Mouse (Mus musculus) adrenal gland, adult 8-10 months (tissue): ENCODE data around the gene Nbeal2. TPM values are rescaled to one million over a fixed set of nuclear protein-coding genes. Genes with fewer than 3 reads are reported as not detected.

Source experiments
- DNase-seq: peaks from one replicate; pipeline ENCODE4 v3.0.0; 2022
- total RNA-seq, 4 experiments: library from RNA; stranded (reverse); gene quantifications; 2 replicates each; pipeline ENCODE4 v1.2.4; 2022

Nbeal2 gene
- total RNA-seq, 4 experiments from 2014 or later: 7.7 to 18.1 (median 13.1) TPM

DNA sequence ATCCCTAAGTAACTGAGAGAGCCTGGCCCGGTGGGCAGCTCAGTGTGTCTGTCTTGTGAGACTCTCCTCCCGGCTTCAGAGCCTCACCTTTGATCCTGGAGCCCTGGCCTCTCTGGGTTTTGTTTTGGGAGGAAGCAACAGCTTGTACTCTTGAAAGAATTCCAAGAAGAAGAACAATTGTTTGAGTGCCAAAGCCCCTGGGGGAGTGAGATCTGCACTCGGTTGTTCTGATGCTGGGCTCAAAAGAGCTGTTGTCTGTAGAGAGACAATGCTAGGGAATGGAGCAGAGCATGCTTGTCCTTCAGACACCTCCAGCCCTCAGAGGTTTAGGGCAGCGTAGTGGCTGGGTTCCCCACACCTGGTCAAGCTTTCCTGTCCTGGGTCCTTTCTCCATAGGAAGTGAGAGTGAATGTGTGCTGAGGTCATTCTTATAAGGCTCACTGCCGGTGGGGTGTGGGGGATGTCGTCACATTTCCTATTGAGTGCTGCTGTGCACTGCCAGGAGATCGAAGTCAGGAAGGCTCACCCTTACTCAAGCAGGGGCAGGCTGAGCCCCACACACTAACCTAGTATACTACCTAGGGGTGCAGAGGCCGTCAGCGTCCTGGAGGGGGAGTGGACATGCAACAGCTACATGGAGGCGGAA lies 19.3 kb upstream of the Nbeal2 start:
- DNase-seq: no peak

DNA sequence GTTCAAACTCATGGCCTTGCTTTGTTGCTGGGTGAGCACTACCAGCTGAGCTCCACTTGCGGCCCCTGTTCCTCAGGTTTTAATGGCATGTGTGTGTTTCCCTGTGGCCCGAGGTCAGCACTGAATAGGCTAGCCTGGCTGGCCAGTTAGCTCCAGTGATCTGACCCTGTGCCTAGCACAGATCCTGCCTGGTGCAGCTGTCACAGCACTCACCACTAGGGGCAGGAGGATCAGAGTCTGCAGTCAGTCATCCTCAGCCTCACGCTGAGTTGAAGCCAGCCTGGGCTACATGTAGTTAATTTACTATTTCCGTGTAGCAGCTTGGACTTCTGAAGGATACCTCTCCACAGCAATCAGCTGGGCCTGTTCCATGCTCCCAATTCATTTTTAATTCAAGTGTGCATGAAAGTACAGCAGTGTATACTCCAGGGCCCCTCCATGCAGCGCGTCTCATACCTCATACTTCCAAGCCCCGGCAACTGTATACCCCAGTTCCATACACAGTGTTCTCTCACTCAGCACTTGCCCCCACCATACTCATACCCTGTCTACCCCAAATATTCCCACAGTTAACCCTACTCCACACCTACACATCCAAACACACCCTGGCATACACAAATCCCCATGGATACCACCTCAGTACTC lies 18.6 kb upstream of the Nbeal2 start:
- no peak for DNase-seq

DNA sequence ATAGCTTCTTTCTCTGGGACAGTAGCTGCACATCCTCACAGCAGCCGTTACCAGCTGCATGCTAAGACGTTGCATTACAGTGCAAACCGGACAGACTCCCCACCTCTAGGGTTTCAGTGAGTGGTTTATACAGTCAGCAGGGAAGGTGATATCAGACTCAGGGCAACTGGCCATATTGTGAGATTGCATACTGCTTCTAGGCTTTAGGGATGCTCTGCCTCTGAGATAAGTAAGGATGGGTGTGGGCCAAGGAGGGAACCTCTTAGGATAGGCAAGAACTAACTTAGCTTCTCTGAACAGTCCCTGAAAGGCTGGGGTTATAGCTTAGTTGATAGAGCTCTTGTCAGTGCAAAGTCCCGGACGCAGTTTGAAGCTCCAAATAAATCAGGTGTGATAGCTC lies 15.8 kb upstream of the Nbeal2 start:
- no peak for DNase-seq

DNA sequence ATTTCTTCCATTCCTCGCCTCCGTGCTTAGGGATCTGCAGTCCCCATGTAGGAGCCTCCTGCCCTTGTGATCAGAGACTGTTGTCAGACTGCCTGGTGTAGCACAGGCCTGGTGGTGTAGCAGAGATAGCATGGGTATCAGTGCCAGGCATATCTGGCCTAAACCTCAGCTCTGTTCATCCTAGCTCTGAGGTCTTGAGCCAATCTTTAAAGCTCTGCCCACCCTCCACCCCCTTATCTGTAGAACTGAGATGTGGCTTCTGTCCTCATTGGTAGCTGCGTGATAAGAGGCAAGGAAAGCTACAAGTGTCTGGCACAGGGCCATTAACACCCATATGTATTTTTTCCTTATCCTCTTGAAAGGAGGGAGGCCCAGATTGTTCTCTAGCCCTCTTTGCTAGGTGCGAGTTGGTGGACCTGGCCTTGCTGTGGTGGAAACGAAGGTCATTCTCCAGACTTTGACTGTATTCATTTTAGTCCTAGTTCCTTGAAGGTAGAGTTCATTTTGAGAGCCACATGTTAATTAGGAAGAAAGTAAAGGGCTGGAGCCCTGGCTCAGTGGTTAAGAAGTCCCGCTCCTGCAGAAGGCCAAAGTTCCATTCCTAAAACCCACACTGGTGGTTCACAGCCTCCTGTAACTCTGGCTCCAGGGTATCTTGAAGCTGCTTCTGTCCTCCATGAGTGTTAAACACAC lies 14.8 kb upstream of the Nbeal2 start:
- DNase-seq: no peak

DNA sequence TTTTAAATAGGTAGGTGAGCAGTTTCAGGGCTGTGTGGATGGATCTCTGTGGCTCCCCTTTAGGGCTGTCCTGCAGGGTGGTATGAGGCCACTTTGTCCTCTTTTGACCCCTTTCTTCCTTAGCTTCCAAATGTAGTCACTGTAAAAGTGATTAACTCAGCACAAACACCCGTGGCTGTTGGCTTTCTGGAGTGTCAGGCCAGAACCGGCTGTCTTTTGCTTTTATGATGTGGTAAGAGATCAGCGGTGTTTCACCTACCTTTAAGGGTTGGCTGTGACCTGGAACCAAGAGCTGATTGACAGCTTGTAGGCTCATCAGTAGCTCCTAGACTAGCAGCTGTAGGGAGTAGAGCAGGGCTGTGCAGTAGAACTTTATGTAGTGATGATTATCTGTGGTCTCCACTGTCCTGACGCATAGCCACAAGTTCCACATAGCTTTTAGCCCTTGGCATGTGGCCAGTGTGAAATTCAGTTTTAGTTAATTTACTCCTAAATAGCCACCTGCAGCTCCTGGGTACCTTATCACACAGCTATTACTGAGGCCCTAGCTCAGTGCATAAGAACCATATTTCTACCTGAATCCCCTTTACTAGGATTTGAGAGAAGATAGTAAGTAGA lies 13.4 kb upstream of the Nbeal2 start:
- DNase-seq: no peak

DNA sequence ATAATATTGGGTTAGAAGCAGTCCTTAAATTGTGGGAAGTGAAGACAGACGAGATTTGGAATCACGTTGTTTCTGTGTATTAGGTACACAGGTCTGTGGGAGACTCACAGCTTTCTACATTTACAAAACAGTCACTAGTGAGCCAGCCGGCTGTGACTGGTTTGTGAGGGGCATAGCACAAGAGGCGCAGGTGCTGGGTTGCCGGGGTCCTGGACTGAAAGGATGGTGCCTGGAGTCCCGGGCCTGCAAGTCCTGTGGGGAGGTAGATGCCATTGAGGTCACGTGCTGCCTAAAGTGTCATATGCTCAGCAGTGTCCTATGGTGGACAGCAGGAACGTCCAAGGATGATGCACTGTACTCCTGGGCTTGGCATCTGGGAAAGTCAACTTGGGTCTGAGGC lies 12.4 kb upstream of the Nbeal2 start:
- no peak for DNase-seq

DNA sequence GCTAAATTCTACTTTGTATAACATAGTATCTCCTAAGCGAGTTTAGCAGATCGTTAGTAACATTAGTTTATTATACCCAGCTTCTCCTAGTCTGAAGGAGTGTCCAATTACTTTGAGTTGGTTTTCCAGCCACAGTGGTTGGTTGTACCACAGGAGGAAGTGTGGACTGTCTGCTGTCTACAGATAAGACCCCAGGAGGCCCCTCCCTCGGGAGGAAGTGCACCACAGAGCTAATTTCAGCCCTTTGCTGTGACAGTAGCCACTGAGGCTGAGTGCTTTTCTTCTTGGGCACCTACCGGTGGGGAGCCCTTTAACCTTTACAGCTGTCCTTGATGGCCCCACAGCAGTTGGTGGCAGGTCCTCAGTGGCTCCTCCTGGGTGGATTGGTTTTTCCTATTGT lies 12.0 kb upstream of the Nbeal2 start:
- DNase-seq: no peak

DNA sequence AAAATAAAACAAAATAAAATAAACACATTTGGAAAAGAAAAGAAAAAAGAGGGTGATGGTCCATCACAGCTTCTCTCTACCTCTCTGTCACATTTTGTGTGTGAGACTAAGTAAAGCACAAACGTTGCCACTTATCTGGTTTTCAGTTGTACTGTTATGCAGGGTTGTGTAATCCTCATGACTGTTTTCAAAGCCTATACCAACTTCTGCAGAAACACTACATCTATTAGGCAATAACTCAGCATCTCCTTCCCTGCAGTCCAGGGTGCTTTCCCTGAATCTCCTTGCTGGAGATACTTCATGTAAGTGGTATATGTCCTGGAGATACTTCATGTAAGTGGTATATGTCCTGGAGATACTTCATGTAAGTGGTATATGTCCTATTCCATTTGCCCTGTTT lies 8.9 kb upstream of the Nbeal2 start:
- no peak for DNase-seq

DNA sequence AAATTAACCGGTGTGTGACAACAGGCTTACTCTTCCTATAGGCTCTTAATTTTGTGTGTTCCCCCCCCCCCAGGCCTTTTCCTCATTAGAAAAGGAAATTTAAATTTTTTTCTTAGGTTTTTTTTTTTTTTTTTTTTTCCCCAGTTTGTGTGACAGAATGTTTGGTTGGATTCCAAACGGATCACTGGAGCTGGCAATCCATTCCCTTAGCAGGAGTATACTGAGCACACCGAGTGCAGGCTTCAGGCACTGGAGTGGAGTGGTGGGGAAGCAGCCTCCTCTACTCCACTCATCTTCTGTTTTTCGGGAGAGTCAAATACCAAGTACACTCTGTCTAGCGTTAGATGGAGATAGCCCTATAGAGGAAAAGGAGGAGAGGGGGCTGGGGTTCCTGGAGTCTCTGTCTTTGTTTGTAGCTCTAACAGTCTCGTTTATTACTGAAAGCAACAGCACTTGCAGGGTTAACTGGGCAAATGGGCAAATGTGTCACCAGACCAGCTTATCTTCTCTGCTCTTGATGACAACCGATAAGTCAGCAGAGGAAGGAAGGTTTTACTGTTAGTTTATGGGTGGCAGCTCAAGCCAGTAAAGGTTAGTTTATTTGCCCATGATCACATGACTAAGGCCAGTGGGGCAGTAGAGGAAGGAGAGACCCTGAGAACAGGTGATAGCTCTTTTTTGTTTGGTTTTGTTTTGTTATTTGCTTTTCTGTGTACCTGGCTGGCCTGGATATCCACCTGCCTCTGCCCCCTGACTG lies 7.1 kb upstream of the Nbeal2 start:
- no peak for DNase-seq

DNA sequence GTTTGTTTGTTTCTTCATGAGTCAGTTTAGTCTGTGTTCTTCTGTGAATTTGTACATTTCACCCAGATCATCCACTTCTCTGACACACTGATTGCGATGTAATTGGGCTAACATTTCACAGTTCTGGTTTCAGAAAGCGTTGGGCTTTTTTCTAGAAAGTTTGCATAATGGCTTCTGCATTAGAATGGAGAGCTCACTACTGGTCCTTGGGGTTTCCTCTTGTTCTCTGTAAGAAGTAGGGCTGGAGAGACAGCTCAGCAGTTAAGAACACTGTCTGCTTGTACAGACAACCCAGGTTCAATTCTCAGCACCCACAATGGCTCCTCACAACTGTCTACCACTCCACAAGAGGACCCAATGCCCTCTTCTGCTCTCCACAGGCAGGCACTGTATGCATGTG lies 6.2 kb upstream of the Nbeal2 start:
- DNase-seq: no peak

DNA sequence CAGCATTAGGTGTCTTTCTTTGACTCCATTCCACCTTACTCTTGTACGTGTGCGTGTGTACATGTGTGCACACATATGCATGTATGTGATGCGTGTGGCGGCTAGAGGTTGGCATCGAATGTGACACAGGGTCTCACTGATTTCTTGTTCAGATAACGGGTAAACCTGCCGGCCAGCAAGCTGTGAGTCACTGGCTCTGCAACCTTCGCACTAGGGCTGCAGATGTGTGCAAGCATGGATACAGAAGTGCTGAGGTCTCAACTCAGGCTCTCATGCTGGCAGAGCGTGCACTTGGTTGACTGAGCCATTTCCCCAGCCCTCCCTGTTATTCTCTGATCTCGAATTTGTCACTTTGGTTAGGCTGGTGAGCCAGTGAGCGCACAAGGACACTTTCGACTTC lies 5.6 kb upstream of the Nbeal2 start:
- DNase-seq: no peak

DNA sequence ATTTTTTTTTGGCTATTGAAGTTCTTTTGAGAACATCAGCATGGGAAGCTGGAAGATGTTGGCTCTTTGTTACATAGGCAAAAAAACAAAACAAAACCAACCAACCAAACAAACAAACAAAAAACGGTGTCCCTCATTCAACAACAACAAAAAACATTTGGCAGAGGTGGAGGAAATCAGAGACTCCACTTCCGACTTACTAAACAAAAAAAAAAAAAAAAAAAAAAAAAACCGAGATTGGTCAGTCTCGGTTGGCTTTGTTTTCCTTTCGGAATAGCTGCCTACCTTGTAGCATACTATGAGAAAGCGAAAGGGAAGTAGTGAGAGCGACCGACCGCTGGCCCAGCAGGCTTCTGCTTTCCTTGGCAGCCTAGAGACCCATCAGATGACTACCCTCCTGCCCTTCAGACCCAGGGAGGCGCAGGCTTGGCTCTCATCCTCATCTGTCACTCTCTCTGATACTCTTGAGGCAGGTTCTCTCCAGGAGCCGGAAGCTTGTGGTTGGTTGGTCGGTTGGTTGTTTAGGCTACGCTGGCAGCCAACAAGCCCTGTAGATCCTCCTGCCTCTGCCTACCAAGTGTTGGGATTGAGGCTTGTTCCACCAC lies 3.6 kb upstream of the Nbeal2 start:
- peak; percentile 31 for DNase-seq

DNA sequence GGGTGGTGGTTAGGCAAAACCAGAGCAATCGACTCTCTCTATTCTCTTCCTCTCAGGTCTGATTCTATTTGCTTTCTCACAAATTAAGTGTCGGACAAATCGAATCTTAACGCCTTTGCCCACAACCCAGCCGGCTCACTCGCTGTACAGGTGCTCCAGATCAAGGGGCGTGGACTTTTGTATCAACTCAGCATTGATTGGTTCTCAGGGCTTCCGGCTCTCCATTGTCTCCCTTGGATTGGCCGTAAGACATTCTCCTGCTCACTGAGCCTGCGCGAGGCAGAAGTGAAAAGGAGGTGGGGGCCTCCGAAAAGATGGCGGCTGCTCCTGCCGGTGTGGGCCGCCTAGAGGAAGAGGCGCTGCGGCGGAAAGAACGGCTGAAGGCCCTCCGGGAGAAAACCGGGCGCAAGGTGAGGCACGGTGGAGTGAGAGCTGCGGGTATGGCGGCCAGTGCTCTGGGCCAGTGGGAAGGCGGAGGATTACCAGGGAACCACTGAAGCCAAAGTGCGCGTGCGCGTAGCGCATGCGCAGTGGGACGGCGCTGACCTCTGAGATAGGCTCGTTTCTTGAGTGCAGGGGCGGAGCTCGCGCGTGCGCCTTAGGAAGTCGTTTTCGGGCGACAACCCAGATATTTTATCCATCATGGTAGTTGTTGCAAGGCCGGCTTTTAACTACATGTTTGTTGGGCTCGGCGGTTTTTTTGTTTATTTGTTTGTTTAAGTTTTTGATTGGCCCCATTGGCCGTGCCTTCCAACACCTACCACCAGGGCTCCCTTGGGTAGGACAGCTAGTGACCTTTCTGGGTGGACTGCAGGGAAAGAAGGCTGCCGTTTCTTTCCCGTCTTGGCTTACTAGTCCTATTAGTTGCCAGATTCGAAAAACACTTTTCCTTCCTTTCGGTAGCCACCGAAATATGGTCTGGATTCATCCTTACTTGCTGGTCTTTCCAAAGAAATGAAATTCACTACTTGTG lies 2.6 kb upstream of the Nbeal2 start, which contains the start of gene Ccdc12:
Gene Ccdc12 (plus strand): TSS at position 255 of the 973 bp plus-strand sequence.
- DNase-seq: peak; percentile 94

DNA sequence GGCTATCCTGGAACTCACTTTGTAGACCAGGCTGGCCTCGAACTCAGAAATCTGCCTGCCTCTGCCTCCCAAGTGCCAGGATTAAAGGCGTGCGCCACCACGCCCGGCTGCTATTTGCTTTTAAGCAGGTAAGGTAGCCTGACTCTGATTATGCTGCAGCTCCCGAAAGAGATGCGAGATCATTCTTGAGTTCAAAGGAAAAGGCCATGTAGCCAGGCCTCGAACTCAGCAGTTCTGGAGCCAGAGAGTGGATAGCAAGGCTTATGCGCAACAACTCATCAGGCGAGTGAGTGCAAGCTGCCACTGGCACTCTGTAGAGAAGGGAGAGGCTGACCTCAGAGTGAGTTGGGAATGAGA lies 1.7 kb upstream of the Nbeal2 start:
- DNase-seq: no peak

DNA sequence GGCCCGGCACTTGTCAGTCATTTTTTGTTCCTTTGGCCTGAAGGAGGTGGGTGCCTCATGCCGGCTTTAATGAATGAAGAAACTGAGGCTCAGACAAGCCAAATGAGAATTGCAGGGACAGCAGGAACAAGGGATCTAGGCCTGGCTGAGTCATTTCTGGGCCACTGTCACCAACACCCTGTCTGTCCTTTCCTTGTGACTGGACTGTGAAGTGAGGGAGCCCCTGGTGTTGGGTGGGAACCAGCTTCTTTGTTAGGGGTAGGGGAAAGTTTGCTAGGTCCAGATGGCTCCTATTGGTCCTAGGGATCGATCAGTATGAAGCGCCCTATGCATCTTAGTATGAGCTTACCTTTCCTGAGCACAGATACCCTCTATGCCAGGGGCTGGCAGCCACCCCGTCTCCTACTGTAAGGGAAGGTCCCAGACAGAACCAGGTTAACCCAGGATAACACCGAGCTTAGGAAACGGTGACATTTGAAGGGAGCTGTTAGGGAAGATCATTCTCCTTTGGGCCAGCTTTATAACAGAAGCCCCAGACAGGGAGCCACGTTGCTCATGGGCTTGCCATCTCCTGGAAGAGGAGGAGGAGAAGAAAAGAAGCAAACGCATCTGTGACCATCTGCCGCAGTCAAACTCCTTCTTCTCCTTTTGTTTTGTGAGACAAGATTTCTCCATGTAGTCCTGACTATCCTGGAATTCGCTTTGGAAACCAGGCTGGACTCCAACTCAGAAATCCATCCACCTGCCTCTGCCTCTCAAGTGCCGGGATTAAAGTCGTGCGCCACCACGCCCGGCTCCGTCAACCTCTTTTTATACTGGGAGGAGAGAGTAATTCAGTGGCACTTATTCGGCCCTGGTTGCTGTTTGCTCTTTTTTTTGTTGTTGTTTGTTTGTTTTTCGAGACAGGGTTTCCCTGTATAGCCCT lies 1.0 kb upstream of the Nbeal2 start:
- DNase-seq: no peak

DNA sequence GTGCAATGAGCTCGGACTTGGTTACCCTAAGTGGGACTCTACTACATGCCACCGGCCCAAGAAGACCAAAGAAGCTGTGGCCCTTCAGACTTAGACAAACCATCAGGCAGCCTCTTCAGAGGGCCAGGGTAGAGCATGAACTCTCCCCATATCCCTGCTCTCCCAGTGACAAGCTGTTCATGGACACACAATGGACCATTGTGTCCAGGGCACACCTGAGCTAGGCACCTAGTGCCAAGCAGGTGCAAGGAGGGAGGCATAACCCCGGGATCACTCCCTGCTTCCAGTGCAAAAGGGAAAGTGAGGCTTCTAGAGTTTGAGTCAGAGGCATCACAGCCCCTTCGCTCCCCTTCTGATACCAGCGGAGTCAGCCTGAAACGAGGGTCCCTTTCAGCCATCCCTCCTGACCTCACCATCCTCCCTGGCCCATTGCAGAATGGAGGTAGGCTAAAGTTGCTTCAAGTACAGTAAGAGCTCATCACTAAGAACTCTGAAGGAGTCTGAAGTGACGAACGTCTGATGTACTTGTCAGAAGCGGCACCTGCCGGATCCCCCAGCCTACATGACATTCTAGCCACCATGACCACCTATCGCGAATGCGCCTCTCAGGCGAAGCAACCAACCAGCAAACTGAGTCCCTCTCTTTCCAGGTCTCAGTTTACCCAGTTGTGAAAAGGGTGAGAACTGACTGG lies 852 bp downstream of the Nbeal2 start:
- DNase-seq: no peak

DNA sequence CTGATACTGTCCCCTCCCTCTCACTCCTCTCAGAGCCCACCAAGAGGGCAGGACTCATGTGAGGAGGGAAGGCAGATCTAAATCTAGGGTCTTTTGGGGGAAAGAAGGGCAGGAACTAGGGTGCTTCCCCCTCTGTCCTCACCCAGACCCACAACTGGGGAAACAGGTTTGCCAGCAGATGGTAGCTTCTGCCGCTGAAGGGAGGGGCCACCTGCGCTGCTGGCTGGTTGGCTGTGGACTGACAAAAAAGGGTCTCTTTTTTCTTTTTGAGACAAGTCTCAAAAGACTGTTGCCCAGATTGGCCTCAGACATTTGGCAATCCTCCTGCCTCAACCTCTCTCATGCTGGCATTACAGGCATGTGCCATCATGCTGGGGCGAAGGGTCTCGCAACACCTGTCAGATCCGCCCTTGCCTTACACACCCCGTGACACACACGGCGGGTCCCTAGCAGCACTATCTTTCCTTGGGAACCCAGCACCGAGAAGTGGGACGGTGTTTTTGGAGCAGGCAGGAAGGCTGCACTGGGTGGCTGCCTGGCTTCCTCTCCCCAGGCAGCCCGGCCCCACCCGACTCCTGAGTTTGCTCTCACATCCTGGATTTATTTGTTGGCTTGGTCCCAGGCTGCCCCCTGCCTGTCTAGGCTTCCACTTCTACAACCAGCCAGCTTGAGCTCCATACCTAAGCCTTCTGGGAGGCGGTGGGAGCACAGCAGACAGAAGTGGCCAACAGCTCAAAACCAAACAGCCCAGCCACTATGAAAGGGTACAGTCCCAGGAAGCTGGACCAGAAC lies 1.8 kb downstream of the Nbeal2 start:
- DNase-seq: no peak

DNA sequence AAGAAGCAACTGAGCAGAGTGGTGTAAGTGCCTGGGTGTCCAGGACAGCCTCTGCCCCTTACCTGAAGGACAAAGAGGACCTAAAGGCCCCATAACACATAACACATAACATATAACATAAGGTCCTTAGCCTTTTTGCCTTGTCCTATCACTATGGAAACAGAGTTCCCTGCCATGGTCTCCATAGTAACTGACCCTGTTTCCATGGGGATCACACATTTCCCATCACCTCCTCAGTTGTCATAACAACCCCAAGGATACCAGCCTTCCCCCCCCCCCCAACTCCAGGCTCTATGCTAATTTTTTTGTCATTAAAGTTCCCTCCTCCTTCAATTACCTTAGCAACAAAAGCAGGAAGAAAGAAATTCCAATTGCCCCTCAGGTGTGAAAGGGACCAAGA lies 4.2 kb downstream of the Nbeal2 start:
- DNase-seq: no peak

DNA sequence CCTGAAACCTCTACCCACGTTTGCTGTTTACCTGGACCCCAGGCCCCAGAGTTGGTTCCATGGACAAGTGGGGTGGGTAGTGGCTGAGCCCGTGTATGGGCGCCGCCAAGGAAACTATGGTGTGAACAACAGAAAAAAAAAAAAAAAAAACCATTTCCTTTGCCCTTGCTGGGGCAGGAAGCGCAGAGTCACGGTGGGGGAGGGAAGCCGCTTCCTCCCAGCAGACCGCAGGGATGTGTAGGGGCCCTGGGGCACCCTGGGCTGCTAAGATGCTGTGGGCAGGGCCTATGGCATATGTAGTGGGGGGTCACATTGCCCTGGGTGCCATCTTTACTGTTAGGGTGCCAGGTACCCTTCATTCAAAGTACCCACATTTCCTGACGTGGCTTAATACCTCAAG lies 8.7 kb downstream of the Nbeal2 start:
- no peak for DNase-seq
